Mouse (Mus musculus): ENCODE measurements around the gene Hoxb6. TPM values are rescaled to one million over a fixed set of nuclear protein-coding genes. Genes with fewer than 3 reads are reported as not detected.

Gene Hoxb6
- polyA plus RNA-seq, 1 experiment from 2014 or later, result not detected

DNA sequence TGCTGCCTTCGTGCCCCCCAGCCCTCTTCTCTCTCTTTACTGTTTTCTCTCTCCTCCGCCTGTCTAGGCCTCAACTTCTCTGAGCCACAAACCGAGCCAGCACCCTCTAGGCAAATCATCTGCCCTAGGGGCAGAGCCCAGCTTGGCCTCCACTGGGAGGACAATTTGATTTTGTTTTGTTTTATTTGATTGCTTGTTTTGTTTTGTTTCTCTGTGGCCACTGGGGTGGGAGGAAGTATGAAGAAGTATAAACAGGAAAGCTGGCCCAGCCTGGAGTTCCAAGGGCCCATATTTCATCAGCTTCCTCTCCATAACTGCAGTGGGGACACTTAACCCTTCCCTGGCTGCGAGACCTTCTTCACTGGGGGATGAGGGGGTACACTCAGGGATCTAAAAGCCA, 17.0 kb downstream of the Hoxb6 start:
- ATAC-seq (ENCODE audit: insufficient number of reproducible peaks, insufficient read depth, low FRiP score, low TSS enrichment), result no peak
- no peak overlapping the region for H3K4me2 ChIP-seq (replicated peaks)
- no peaks in the 10 kb centered on the region for H3K9me3 ChIP-seq
- H3K9ac ChIP-seq, result no peak overlapping the region
- WGBS, result 9% methylated on average over 4 of the region's 4 CpGs
- H3K4me3 ChIP-seq, result no peak overlapping the region
- H3K27me3 ChIP-seq, result peaks cover 100% of the 10 kb centered on the region
- no peaks in the 10 kb centered on the region for H3K4me1 ChIP-seq
- no peak overlapping the region for H3K27ac ChIP-seq
- H3K36me3 ChIP-seq, result no peaks in the 10 kb centered on the region

DNA sequence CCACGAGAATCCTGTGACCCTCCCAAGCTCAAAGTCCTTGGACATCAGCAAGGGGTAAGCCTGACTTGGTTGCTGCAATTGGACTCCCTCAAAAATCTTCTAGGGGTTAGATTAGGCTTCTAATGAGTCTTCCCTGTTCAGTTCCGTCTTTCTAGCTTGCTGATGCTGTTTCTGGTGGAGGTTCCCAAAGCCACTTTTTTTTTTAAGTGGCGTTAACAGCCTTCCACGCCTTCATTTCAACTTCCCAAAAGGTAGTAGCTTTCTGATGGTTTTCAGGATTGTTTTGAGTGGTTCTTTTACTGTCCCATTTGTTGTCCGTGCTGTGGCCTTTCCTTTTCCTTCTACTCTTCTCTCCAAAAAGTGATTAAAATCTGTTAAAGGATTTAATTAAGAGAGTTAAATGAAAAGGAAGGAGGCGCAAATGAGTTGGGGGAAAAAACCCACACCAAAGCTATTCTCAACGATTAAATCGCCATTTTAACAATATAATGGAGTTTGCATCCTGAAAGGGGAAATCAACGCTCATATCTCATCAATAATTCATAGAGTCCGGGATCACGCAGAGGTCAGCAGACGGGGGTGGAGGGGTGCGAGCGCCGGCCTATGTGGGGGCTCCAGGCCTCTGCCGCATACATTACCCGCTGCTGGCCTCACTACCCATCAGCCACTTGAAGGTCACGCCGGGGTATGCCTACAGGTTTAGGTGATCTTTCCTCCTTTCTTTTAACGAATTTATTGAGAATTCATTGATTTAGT, 18.1 kb downstream of the Hoxb6 start:
- H3K4me2 ChIP-seq (replicated peaks), result no peak overlapping the region
- no peaks in the 10 kb centered on the region for H3K36me3 ChIP-seq
- no peak overlapping the region for H3K9ac ChIP-seq
- WGBS, result 3% methylated on average over 20 of the region's 20 CpGs
- H3K4me1 ChIP-seq, result no peaks in the 10 kb centered on the region
- no peak overlapping the region for H3K4me3 ChIP-seq
- ATAC-seq (ENCODE audit: insufficient number of reproducible peaks, insufficient read depth, low FRiP score, low TSS enrichment), result no peak
- no peaks in the 10 kb centered on the region for H3K9me3 ChIP-seq
- peaks cover 98% of the 10 kb centered on the region for H3K27me3 ChIP-seq
- no peak overlapping the region for H3K27ac ChIP-seq

DNA sequence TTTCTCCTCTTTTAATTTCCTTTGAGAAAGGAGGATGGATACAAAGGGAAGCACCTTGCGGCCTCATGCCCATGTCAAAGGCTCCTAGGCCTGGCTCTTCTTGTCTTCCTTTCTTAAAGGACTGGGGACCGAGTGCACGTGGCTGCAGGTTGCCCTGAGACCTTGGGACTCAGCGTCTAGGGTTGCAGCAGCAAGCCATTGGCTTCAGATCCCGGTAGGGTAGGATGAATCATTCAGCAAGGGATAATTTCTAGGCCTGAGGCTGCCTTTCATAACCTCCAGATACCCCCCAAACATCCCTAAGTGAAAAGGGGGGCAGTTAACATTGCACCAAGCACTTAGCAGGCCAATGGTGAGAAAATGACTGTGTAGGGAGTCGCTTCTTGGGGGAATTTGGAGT, 18.8 kb downstream of the Hoxb6 start:
- no peak overlapping the region for H3K4me3 ChIP-seq
- no peak overlapping the region for H3K4me2 ChIP-seq (replicated peaks)
- no peaks in the 10 kb centered on the region for H3K4me1 ChIP-seq
- H3K27me3 ChIP-seq, result peaks cover 98% of the 10 kb centered on the region
- no peaks in the 10 kb centered on the region for H3K9me3 ChIP-seq
- H3K36me3 ChIP-seq, result no peaks in the 10 kb centered on the region
- H3K9ac ChIP-seq, result no peak overlapping the region
- ATAC-seq (ENCODE audit: insufficient number of reproducible peaks, insufficient read depth, low FRiP score, low TSS enrichment), result no peak
- H3K27ac ChIP-seq, result no peak overlapping the region
- 7% methylated on average over 6 of the region's 6 CpGs for WGBS

GRCm38 (mm10) chr11:96311520-96312417, 19.5 kb downstream of the Hoxb6 start:
- Histone ChIP-seq H3K4me3 (peak overlapping the region; percentile 6; the same call in 1 of the 2 replicates), H3K27me3 (peaks cover 98% of the 10 kb centered on the region), H3K9me3 (no peaks in the 10 kb centered on the region), H3K9ac (no peak overlapping the region), H3K4me1 (no peaks in the 10 kb centered on the region), H3K27ac (no peak overlapping the region), H3K4me2 (replicated peaks) (no peak overlapping the region), H3K36me3 (no peaks in the 10 kb centered on the region)
- ATAC-seq (ENCODE audit: insufficient number of reproducible peaks, insufficient read depth, low FRiP score, low TSS enrichment), result 0 out of 2 replicates have a peak, but pooled peaks have one; percentile 47
- 2% methylated on average over 31 of the region's 31 CpGs for WGBS

- Histone ChIP-seq H3K4me2 (replicated peaks) (no peak overlapping the region), H3K27me3 (peaks cover 96% of the 10 kb centered on the region), H3K4me1 (no peaks in the 10 kb centered on the region), H3K4me3 (no peak overlapping the region), H3K27ac (no peak overlapping the region), H3K9me3 (no peaks in the 10 kb centered on the region), H3K9ac (no peak overlapping the region), H3K36me3 (no peaks in the 10 kb centered on the region)
- 17% methylated on average over 2 of the region's 2 CpGs for WGBS
- ATAC-seq (ENCODE audit: insufficient number of reproducible peaks, insufficient read depth, low FRiP score, low TSS enrichment), result no peak
Observed at GRCm38 (mm10) chr11:96313134-96313533, 20.9 kb downstream of the Hoxb6 start.

GRCm38 (mm10) chr11:96313806-96314428, 21.6 kb downstream of the Hoxb6 start:
- no peaks in the 10 kb centered on the region for H3K36me3 ChIP-seq
- H3K27me3 ChIP-seq, result peaks cover 96% of the 10 kb centered on the region
- no peak overlapping the region for H3K9ac ChIP-seq
- H3K27ac ChIP-seq, result no peak overlapping the region
- no peak overlapping the region for H3K4me3 ChIP-seq
- no peak for ATAC-seq (ENCODE audit: insufficient number of reproducible peaks, insufficient read depth, low FRiP score, low TSS enrichment)
- no peaks in the 10 kb centered on the region for H3K9me3 ChIP-seq
- WGBS, result 7% methylated on average over 12 of the region's 12 CpGs
- peaks cover 4% of the 10 kb centered on the region; the same call in 1 of the 2 replicates for H3K4me1 ChIP-seq
- H3K4me2 ChIP-seq (replicated peaks), result no peak overlapping the region

DNA sequence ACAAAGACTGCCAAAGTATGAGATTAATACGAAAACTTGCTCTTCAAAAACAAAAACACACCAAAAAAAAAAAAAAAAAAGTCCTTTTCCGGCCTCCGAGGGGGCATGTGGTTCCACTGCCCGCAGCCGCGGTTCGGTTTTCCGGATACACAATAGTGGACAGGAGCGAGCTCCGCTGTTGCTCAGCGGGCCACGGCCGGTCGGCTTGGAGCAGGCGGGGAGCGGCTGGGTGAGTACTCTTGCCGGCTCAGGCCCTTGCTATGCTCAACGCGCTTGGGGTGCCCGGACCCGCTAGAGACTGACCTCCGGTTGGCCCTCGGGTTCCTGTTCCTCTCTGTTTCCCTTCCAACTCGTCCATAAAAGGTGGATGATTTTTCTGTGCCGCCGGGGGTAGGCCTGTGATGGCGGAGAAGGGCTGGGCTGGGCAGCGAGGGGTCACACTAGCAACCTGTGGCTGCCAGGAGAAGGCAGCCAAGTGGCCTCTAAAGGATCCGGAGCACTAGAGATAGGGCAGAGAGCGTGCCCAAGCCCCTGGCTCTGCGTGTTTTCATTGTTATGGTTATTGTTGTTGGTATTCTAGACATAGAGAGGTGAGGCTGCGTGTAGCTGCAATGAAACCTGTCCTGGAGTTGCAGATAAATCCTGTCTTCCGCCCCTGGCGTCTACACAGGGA, 22.5 kb downstream of the Hoxb6 start:
- Histone ChIP-seq H3K9ac (no peak overlapping the region), H3K4me2 (replicated peaks) (no peak overlapping the region), H3K4me1 (peaks cover 5% of the 10 kb centered on the region; the same call in 1 of the 2 replicates), H3K27ac (no peak overlapping the region), H3K27me3 (peaks cover 96% of the 10 kb centered on the region), H3K36me3 (no peaks in the 10 kb centered on the region), H3K9me3 (no peaks in the 10 kb centered on the region), H3K4me3 (no peak overlapping the region)
- ATAC-seq (ENCODE audit: insufficient number of reproducible peaks, insufficient read depth, low FRiP score, low TSS enrichment), result no peak
- under 1% methylated on average over 34 of the region's 34 CpGs for WGBS

DNA sequence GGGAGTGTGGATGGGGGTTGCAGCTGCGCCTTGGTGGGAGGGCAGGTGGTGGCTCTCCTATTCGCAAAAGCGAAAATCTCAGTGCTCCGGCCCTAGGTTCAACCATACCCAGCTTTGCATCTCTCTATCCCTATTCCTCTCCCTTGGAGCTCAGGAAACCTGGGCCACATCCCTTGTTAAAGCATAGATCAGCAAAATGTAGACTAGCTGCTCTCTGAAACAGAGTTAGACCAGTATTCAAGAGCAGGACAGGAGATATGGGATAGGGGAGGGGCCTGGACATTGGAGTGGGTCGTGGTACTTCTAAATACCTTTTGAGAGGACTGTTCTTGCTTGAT, 23.0 kb downstream of the Hoxb6 start:
- H3K4me1 ChIP-seq, result peaks cover 5% of the 10 kb centered on the region; the same call in 1 of the 2 replicates
- H3K9ac ChIP-seq, result no peak overlapping the region
- H3K27ac ChIP-seq, result no peak overlapping the region
- H3K4me3 ChIP-seq, result no peak overlapping the region
- H3K4me2 ChIP-seq (replicated peaks), result no peak overlapping the region
- no peaks in the 10 kb centered on the region for H3K9me3 ChIP-seq
- no peak for ATAC-seq (ENCODE audit: insufficient number of reproducible peaks, insufficient read depth, low FRiP score, low TSS enrichment)
- peaks cover 96% of the 10 kb centered on the region for H3K27me3 ChIP-seq
- WGBS, result 0% methylated on average over 5 of the region's 5 CpGs
- no peaks in the 10 kb centered on the region for H3K36me3 ChIP-seq

GRCm38 (mm10) chr11:96316696-96317607, 24.7 kb downstream of the Hoxb6 start:
- 5% methylated on average over 18 of the region's 18 CpGs for WGBS
- no peak overlapping the region for H3K27ac ChIP-seq
- H3K36me3 ChIP-seq, result no peaks in the 10 kb centered on the region
- no peak overlapping the region for H3K4me3 ChIP-seq
- H3K27me3 ChIP-seq, result peaks cover 96% of the 10 kb centered on the region
- ATAC-seq (ENCODE audit: insufficient number of reproducible peaks, insufficient read depth, low FRiP score, low TSS enrichment), result no peak
- no peaks in the 10 kb centered on the region for H3K9me3 ChIP-seq
- no peak overlapping the region for H3K9ac ChIP-seq
- no peak overlapping the region for H3K4me2 ChIP-seq (replicated peaks)
- peaks cover 5% of the 10 kb centered on the region; the same call in 1 of the 2 replicates for H3K4me1 ChIP-seq

- Histone ChIP-seq H3K27ac (no peak within 1 kb of the TSS), H3K4me1 (peaks cover 5% of the 10 kb centered on the region; the same call in 1 of the 2 replicates)
- ATAC-seq (ENCODE audit: insufficient number of reproducible peaks, insufficient read depth, low FRiP score, low TSS enrichment), result no peak
Observed at GRCm38 (mm10) chr11:96317608-96318367, 25.5 kb downstream of the Hoxb6 start, which contains the start of gene Hoxb4. Hoxb4 (plus strand) TSS chr11:96318267.

More at GRCm38 (mm10) chr11:96317608-96318367, 25.5 kb downstream of the Hoxb6 start, which contains the start of gene Hoxb4:
- Histone ChIP-seq H3K4me2 (replicated peaks) (peak within 1 kb of the TSS; percentile 45), H3K4me3 (peak within 1 kb of the TSS; percentile 31), H3K36me3 (no peaks in the 10 kb centered on the region), H3K9me3 (no peaks in the 10 kb centered on the region), H3K27me3 (peaks cover 96% of the 10 kb centered on the region), H3K9ac (no peak within 1 kb of the TSS)
- under 1% methylated on average over 28 of the region's 28 CpGs for WGBS
